Mouse (Mus musculus): ENCODE data around the gene Slc8b1. TPM values are rescaled to one million over a fixed set of nuclear protein-coding genes. Genes with fewer than 3 reads are reported as not detected.

Slc8b1 gene
- total RNA-seq, 2 experiments from 2014 or later = 12.5 to 13.9 TPM

GRCm38 (mm10) chr5:120563914-120564311 lies 52.9 kb downstream of the Slc8b1 start:
- intact Hi-C loops (cut with DNase I) = loop anchor here (5.0 kb wide), 1 partner anchor 47 kb away; no protein-coding TSS in a partner anchor
- DNase-seq = no peak

- intact Hi-C loops (cut with DNase I) = no loop called here
- DNase-seq = no peak
These were observed 54.4 kb downstream of the Slc8b1 start for GRCm38 (mm10) chr5:120565171-120565905.

DNA sequence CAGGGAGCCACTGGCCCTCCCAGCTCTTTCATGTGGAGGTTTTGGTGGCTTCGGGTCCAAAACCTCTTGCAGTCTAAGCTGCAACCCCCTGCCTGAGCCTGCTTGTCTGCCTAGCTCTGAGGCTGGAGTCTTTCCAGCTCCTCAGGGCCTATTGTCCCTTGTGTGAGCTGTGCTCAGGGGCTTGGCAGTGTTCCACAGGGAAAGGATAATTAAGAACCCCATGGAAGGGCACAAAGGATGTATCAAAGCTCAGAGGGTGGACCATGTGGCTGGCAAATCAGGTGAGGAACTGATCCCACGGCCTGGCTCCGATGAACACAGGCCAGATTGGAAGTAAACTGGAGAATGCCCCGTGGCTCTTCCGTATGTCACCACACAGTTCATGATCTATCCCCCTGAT lies 55.1 kb downstream of the Slc8b1 start:
- no peak for DNase-seq
- intact Hi-C loops (cut with DNase I) = no loop called here

GRCm38 (mm10) chr5:120566681-120567252 lies 55.8 kb downstream of the Slc8b1 start:
- DNase-seq = peak in 1 of 2 experiments; percentile 60
- intact Hi-C loops (cut with DNase I) = no loop called here

DNA sequence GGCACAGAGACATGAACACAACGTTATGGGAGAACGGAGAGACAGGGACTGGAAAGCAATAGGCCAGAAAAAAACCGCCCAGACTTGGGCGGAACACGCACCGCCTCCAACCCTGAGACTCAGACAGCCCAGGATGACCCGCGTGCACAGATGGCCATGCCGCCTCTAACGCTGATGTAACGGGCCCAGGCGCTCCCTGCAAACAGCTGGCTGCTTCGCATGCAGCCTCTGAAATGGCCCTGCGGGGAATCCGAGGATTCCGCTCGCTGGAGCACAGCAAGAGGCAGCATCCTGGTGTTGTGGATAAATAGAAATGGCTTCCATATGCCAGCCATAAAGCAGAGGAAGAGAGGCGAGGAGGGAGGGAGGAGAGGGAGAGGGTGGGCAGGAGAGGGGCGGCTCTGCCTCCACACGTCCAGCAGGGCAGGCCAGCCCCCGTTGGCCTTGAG lies 56.3 kb downstream of the Slc8b1 start:
- intact Hi-C loops (cut with DNase I) = no loop called here
- peak; percentile 52 to 68 for DNase-seq

DNA sequence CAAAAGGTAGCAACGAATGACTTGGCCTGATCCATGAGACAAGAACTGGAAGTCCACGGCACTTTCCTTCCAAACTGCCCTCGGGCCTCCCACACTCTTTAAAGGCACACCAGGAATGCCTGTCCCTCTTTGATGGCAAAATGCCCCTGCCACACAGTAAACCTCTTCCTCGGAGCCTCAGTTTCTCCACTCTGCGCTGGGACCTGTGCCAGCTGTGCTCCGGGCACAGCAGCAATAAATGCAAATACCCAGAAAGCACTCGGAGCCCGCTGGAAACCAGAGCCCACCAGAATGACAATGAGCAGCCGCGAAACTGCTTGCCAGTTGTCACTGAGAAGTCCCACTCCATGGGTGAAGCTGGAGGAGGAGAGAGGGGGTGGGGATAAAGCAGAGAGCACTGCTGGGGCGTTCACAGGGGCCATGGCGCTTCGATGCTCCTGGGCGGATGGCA lies 56.8 kb downstream of the Slc8b1 start:
- intact Hi-C loops (cut with DNase I) = loop anchor here (2.0 kb wide), 1 partner anchor 19 kb away; no protein-coding TSS in a partner anchor
- DNase-seq = no peak

- intact Hi-C loops (cut with DNase I) = loop anchor here (2.0 kb wide), 1 partner anchor 18 kb away; no protein-coding TSS in a partner anchor
- no peak for DNase-seq
These were observed 57.4 kb downstream of the Slc8b1 start for GRCm38 (mm10) chr5:120568336-120568768.

GRCm38 (mm10) chr5:120568964-120569363 lies 58.0 kb downstream of the Slc8b1 start:
- no peak for DNase-seq
- intact Hi-C loops (cut with DNase I) = loop anchor here (2.0 kb wide), 1 partner anchor 18 kb away; no protein-coding TSS in a partner anchor

- intact Hi-C loops (cut with DNase I) = loop anchor here (2.0 kb wide), 1 partner anchor 17 kb away; no protein-coding TSS in a partner anchor
- no peak for DNase-seq
These were observed 58.8 kb downstream of the Slc8b1 start for GRCm38 (mm10) chr5:120569791-120570190.

DNA sequence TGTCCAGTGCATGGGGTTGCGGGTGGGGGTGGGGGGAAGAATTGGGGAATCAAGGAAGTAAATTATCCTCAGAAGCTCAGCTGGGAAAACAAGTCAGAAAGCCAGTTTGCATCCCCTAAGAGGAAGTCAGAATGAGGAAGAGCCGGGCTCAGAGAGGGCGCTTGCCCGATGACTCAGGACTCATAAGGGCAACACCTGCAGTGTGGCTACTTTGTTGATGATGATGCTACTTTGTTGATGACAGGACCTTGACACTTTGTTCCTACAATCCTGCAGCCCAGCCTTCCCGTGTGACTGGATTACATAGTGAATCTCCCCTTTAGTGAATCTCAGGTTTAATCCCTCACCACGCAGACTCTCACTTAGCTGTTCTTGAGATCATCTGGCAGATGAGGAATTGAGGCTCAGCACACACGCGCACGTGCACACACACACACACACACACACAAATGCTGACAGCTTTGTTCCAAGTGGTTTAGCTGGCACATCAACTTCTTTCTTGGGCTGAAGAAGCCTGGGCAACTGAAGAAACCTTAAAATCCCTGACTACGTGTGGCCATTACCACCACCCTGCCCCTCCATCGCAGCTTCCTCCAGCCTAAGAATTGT lies 59.4 kb downstream of the Slc8b1 start:
- DNase-seq = no peak
- intact Hi-C loops (cut with DNase I) = no loop called here

- no peak for DNase-seq
These were observed 60.2 kb downstream of the Slc8b1 start for GRCm38 (mm10) chr5:120571056-120571740.

DNA sequence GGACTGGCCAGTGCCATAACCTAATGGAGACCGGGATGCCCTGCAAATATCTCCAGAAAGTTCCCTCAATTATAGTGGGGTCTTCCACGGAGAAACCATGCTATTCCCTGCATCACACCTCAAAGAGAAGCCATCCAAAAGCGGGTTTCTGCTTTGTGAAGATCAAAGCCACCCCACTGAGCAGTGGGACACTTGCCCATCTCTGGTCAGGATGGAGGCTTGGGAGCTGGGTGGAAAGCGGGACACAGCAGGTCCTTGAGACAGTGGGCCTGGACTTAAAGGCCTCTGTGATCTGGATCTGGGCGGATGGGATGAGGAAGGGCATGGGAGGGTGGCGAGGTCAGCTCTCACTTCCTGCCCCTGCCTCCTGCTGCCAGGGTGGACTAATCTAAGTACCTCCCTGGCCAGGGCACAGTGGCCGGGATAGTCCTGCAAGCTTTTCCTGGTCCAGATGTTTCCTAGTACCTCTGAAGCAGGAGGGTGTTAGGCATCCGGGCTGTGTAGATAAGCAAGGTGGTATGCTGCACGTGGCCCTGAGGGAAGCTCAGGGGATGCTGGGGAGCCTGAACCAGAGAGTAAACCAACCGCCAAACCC lies 63.6 kb downstream of the Slc8b1 start:
- intact Hi-C loops (cut with DNase I) = no loop called here
- no peak for DNase-seq

More at GRCm38 (mm10) chr5:120571056-120571740, 60.2 kb downstream of the Slc8b1 start:
- intact Hi-C loops (cut with DNase I) = no loop called here

GRCm38 (mm10) chr5:120576781-120577301 lies 65.9 kb downstream of the Slc8b1 start:
- intact Hi-C loops (cut with DNase I) = no loop called here
- DNase-seq = no peak

DNA sequence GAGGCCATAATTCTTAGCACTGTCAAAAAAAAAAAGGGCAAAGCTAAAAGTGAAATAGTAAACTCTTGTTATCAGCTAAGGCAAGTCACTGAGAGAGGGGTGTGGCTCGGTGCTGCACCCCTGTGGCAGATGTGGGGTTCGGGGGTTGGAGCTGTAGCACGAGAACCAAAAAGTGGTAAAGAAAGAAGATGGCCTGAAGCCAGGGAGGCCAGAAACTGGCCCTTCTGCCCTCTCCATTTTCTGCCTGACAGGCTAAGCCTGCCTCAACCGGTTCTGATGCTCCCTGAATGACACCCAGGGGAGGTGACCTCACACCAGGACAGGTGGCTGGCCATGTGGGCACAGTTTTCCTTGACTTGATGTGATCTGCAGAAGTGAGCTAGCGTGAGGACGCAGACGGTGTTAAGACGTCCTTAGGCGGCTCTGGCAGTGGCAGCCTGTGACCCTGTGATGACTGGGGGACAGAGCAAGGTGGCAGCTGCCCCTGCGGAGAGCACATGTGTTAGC lies 67.0 kb downstream of the Slc8b1 start:
- DNase-seq = no peak
- intact Hi-C loops (cut with DNase I) = no loop called here

- intact Hi-C loops (cut with DNase I) = no loop called here
These were observed 67.6 kb downstream of the Slc8b1 start for GRCm38 (mm10) chr5:120578504-120579081.

GRCm38 (mm10) chr5:120579211-120579897 lies 68.4 kb downstream of the Slc8b1 start:
- intact Hi-C loops (cut with DNase I) = no loop called here
- DNase-seq = peak in 1 of 2 experiments; percentile 61

More at GRCm38 (mm10) chr5:120578504-120579081, 67.6 kb downstream of the Slc8b1 start:
- DNase-seq = peak; percentile 69 to 75

- DNase-seq = no peak
- intact Hi-C loops (cut with DNase I) = no loop called here
These were observed 69.1 kb downstream of the Slc8b1 start for GRCm38 (mm10) chr5:120579898-120580626.

DNA sequence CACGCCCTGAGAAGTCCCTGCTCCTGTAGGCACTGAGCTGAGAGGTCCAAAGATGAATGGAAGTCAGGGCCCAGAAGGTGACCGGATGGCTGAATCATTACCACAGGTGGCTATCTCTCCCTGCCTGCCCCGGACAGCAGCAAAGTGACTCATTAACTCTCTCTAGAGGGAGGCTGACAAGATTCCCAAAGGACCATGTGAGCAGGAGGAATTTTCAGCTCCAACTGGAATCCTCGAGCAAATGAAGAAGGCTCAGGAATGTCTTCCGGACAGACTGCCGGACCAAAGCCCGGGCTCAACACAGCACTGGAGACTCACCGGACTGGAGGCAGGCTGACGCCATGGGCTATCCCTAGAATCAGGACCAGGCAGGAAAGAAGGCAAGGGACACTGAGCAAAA lies 71.0 kb downstream of the Slc8b1 start:
- no peak for DNase-seq
- intact Hi-C loops (cut with DNase I) = no loop called here
